In the genomic region with DNA sequence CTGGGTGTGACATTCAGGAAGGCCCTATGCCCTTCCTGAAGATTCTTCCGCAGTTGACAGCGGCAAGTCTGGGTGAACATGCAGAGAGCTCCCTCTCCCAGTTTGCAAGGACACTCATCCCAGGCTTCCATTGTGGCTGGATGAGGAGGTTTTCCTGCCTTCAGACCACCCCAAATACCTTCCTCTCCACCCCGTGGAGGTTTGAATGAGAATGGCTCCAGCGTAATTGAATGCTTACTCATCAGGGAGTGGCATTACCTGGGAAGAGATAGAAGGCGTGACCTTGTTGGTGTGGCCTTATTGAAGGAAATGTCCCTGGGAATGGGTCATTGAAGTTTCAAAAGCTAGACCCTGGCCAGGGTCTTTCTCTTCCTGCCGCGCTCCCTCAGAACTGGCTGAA, we compare ENCODE assay signal across 28 mouse cellular contexts. TPM values are rescaled to one million over a fixed set of nuclear protein-coding genes. Genes with fewer than 3 reads are reported as not detected.
DNase-seq lines count a peak whose midpoint lies in the region; ATAC-seq and TF ChIP-seq lines count a peak whose summit lies in the region.
"Had no signal": no experiment of that assay in that cellular context is flagged by ENCODE, and none has a peak within 500 bp of the region (broad histone marks: within the 10 kb centered on the region; RNA-seq: fewer than 3 reads in every experiment).

No protein-coding gene starts in this region.

- no peaks in the 10 kb centered on the region for H3K36me3 ChIP-seq in heart, embryonic 13.5 days
- no peaks in the 10 kb centered on the region for H3K36me3 ChIP-seq in heart, adult 2 months (ENCODE audit: control insufficient read depth, insufficient read depth, low read length)
- H3K36me3 ChIP-seq in lung, embryonic 15.5 days: no peaks in the 10 kb centered on the region
- peaks cover 7% of the 10 kb centered on the region; the same call in 1 of the 2 replicates for H3K36me3 ChIP-seq in ES-E14 (ENCODE audit: control insufficient read depth, insufficient read depth, low read length, poor library complexity, severe bottlenecking)
- H3K36me3 ChIP-seq in embryonic facial prominence, embryonic 10.5 days (replicated peaks): peaks cover 2% of the 10 kb centered on the region
- H3K36me3 ChIP-seq: forebrain, embryonic 12.5 days; hindbrain, embryonic 13.5 days; limb, embryonic 12.5 days; midbrain, embryonic 15.5 days; neural tube, embryonic 15.5 days had no signal

- no peak for TF ChIP-seq CTCF in heart, adult 2 months (IDR thresholded peaks at IDR 0.05)

- no peak for TF ChIP-seq EP300 in heart, adult 2 months (IDR thresholded peaks at IDR 0.05; ENCODE audit: insufficient read depth, low read depth, low read length)

- H3K79me2 ChIP-seq in heart, adult 2 months (replicated peaks; ENCODE audit: control insufficient read depth, insufficient read depth, low read length): no peaks in the 10 kb centered on the region

- H3K9me3 ChIP-seq in heart, embryonic 13.5 days: no peaks in the 10 kb centered on the region
- no peaks in the 10 kb centered on the region for H3K9me3 ChIP-seq in lung, embryonic 15.5 days
- H3K9me3 ChIP-seq in ES-E14 (ENCODE audit: control insufficient read depth, insufficient read depth, low read depth, low read length): no peaks in the 10 kb centered on the region
- no peaks in the 10 kb centered on the region; the same call in 1 of the 2 replicates for H3K9me3 ChIP-seq in embryonic facial prominence, embryonic 10.5 days
- H3K9me3 ChIP-seq: forebrain, embryonic 12.5 days; hindbrain, embryonic 13.5 days; limb, embryonic 12.5 days; midbrain, embryonic 15.5 days; neural tube, embryonic 15.5 days had no signal

- no peak for TF ChIP-seq POLR2A in heart, adult 2 months (IDR thresholded peaks at IDR 0.05; ENCODE audit: insufficient read depth, low read depth, low read length)

- H3K4me3 ChIP-seq in heart, embryonic 13.5 days: no peak overlapping the region
- no peak overlapping the region for H3K4me3 ChIP-seq in heart, adult 2 months
- H3K4me3 ChIP-seq in lung, embryonic 15.5 days: no peak overlapping the region
- H3K4me3 ChIP-seq in ES-E14 (ENCODE audit: insufficient read depth in 1 of 2, low read depth in 1 of 2, low read length in 2 of 2, poor library complexity in 1 of 2, severe bottlenecking in 1 of 2): peak overlapping the region; percentile 61 to 69
- no peak overlapping the region for H3K4me3 ChIP-seq in embryonic facial prominence, embryonic 10.5 days
- H3K4me3 ChIP-seq: erythroblast, embryonic 14.5 days; forebrain, embryonic 12.5 days; hindbrain, embryonic 13.5 days; limb, embryonic 12.5 days; midbrain, embryonic 15.5 days; neural tube, embryonic 15.5 days had no signal

- intact Hi-C loops in heart, adult 2 months (cut with DNase I): no loop called here

- 0 out of 2 replicates have a peak overlapping the region, but pooled peaks have one; percentile 38 for H3K27ac ChIP-seq in heart, embryonic 13.5 days (replicated peaks)
- no peak overlapping the region for H3K27ac ChIP-seq in heart, adult 2 months
- peak overlapping the region; percentile 12; the same call in 1 of the 2 replicates for H3K27ac ChIP-seq in lung, embryonic 15.5 days
- peak overlapping the region; percentile 98 for H3K27ac ChIP-seq in ES-E14 (ENCODE audit: insufficient read depth, low read depth, low read length, poor library complexity, severe bottlenecking)
- peak overlapping the region; percentile 30; the same call in 1 of the 2 replicates for H3K27ac ChIP-seq in embryonic facial prominence, embryonic 10.5 days (replicated peaks)
- H3K27ac ChIP-seq: forebrain, embryonic 12.5 days; hindbrain, embryonic 13.5 days; limb, embryonic 12.5 days; macrophage; midbrain, embryonic 15.5 days; neural tube, embryonic 15.5 days had no signal

- in situ Hi-C loops in ES-E14 (cut with MboI; ENCODE audit: low sequenced_read_pairs in 2 of 2, unreplicated experiment in 2 of 2): loop anchor here in 1 of 2 experiments (25.0 kb wide), 1 partner anchor 372 kb away; no protein-coding TSS in a partner anchor

- H3K9ac ChIP-seq in heart, embryonic 13.5 days: no peak overlapping the region
- no peak overlapping the region for H3K9ac ChIP-seq in heart, adult 2 months (ENCODE audit: low read depth, low read length)
- H3K9ac ChIP-seq in lung, embryonic 15.5 days: no peak overlapping the region
- H3K9ac ChIP-seq in ES-E14 (ENCODE audit: insufficient read depth, low read depth, low read length, poor library complexity, severe bottlenecking): peak overlapping the region; percentile 84
- H3K9ac ChIP-seq: forebrain, embryonic 12.5 days; hindbrain, embryonic 13.5 days; limb, embryonic 12.5 days; midbrain, embryonic 15.5 days; neural tube, embryonic 15.5 days had no signal

- WGBS in heart, embryonic 13.5 days: 68% methylated on average over 7 of the region's 7 CpGs
- WGBS in heart, adult 2 months: 77% methylated on average over 7 of the region's 7 CpGs
- WGBS in lung, embryonic 15.5 days: 72% methylated on average over 7 of the region's 7 CpGs
- WGBS in embryonic facial prominence, embryonic 10.5 days: 71% methylated on average over 7 of the region's 7 CpGs

- no peak for DNase-seq in heart, adult 2 months
- no peak for DNase-seq in lung, postnatal 25 days (ENCODE audit: low spot score)
- peak; percentile 85 for DNase-seq in ES-E14 (ENCODE audit: low read depth, low spot score)
- no peak for DNase-seq in embryonic facial prominence, embryonic 10.5 days (ENCODE audit: low spot score)
- DNase-seq in cerebellum, postnatal 25 days: no peak
- DNase-seq in T-cell, adult 2 months (ENCODE audit: low spot score): no peak
- DNase-seq: adrenal gland, postnatal 10 days; B cell, adult 2 months; cerebellum, adult 11 months; cerebellum, adult 9-10 months; gastrocnemius, postnatal 10 days; kidney, adult 9 months; kidney, postnatal 10 days; retina, postnatal 1 day; right cerebral cortex, postnatal 14 days had no signal

- H3K4me2 ChIP-seq in heart, embryonic 13.5 days: no peak overlapping the region
- no peak overlapping the region; the same call in 1 of the 2 replicates for H3K4me2 ChIP-seq in lung, embryonic 15.5 days
- H3K4me2 ChIP-seq: forebrain, embryonic 12.5 days; hindbrain, embryonic 13.5 days; limb, embryonic 12.5 days; midbrain, embryonic 15.5 days; neural tube, embryonic 15.5 days had no signal

- no peak for ATAC-seq in heart, embryonic 13.5 days (ENCODE audit: extremely low read depth, insufficient number of reproducible peaks, low FRiP score, low TSS enrichment)
- ATAC-seq in lung, embryonic 15.5 days (ENCODE audit: borderline replicate concordance, extremely low read depth, low FRiP score, low TSS enrichment): no peak
- ATAC-seq: intestine, postnatal 0 days; midbrain, embryonic 15.5 days had no signal

- H3K27me3 ChIP-seq in heart, embryonic 13.5 days (replicated peaks): no peaks in the 10 kb centered on the region
- H3K27me3 ChIP-seq in heart, adult 2 months (ENCODE audit: control insufficient read depth, insufficient read depth, low read length): no peaks in the 10 kb centered on the region
- no peaks in the 10 kb centered on the region for H3K27me3 ChIP-seq in lung, embryonic 15.5 days
- H3K27me3 ChIP-seq in embryonic facial prominence, embryonic 10.5 days (replicated peaks; ENCODE audit: low read depth, poor library complexity, severe bottlenecking): peaks cover 3% of the 10 kb centered on the region; the same call in 1 of the 2 replicates
- H3K27me3 ChIP-seq: forebrain, embryonic 12.5 days; hindbrain, embryonic 13.5 days; limb, embryonic 12.5 days; neural tube, embryonic 15.5 days had no signal

- H3K4me1 ChIP-seq in heart, embryonic 13.5 days: peaks cover 60% of the 10 kb centered on the region
- H3K4me1 ChIP-seq in heart, adult 2 months (ENCODE audit: control insufficient read depth, insufficient read depth, low read length): no peaks in the 10 kb centered on the region
- H3K4me1 ChIP-seq in lung, embryonic 15.5 days: peaks cover 50% of the 10 kb centered on the region
- peaks cover 10 to 39% of the 10 kb centered on the region in 2 experiments for H3K4me1 ChIP-seq in ES-E14 (ENCODE audit: control insufficient read depth in 2 of 2, insufficient read depth in 2 of 2, low read length in 2 of 2, poor library complexity in 1 of 2)
- H3K4me1 ChIP-seq in embryonic facial prominence, embryonic 10.5 days: peaks cover 46% of the 10 kb centered on the region

TF ChIP-seq in ES-E14, 5 proteins besides CTCF, POLR2A, EP300 and RAD21:
- TF ChIP-seq MAFK (IDR thresholded peaks at IDR 0.05; ENCODE audit: insufficient read depth, low read depth, low read length): peak; percentile 91
- no peak for TF ChIP-seq CHD2 (IDR thresholded peaks at IDR 0.05; ENCODE audit: low read depth, low read length)
- 0 out of 2 replicates have a peak, but pooled peaks have one; percentile 58 for TF ChIP-seq HCFC1 (IDR thresholded peaks at IDR 0.05; ENCODE audit: borderline replicate concordance, insufficient read depth, low read length)

RNA-seq across cellular contexts. Expression of gene Serp2, which starts 41.1 kb away (rescaled TPM):
- 12.2 and 13.6 TPM in 2 replicates for polyA plus RNA-seq in heart, embryonic 13.5 days (2015; fragmentation: Nextera tagmentation; extraction: Ambion mirVana)
- total RNA-seq in heart, adult 2 months (2021): under 1 TPM; 0.60 to 0.64 TPM
- polyA plus RNA-seq in heart, adult 2 months (2012; rRNA removed): 0.96 and 1.7 TPM in 2 replicates
- 5.3 TPM in 2 replicates for polyA plus RNA-seq in lung, embryonic 15.5 days (2015; fragmentation: Nextera tagmentation; extraction: Ambion mirVana)
- 3.2 and 3.5 TPM in 2 replicates for total RNA-seq in ES-E14 (2012; rRNA removed)
- polyA plus RNA-seq in embryonic facial prominence, embryonic 10.5 days (2016; fragmentation: Nextera tagmentation; extraction: Ambion mirVana): 18.9 and 21.6 TPM in 2 replicates
- total RNA-seq: common myeloid progenitor, adult 5-6 weeks; granulocyte monocyte progenitor cell, adult 5-6 weeks had no signal
- polyA plus RNA-seq: liver, adult 2 months; macrophage had no signal

Comparison
In these comparisons a context has a peak if more than half of its experiments do, and no peak if none do; other contexts are left out.
1. H3K4me3 ChIP-seq: peak in ES-E14 (2 of 2); none in heart, embryonic 13.5 days (single experiment), heart, adult 2 months (single experiment), lung, embryonic 15.5 days (single experiment) and embryonic facial prominence, embryonic 10.5 days (single experiment).